Mouse (Mus musculus) embryo, embryonic 11 days (tissue): Measurements from ENCODE around the gene Pnma1.

ENCODE experiments used
- DNase-seq: peaks from one replicate; pipeline ENCODE4 v3.0.0-alpha.2; 2015

Gene Pnma1

DNA sequence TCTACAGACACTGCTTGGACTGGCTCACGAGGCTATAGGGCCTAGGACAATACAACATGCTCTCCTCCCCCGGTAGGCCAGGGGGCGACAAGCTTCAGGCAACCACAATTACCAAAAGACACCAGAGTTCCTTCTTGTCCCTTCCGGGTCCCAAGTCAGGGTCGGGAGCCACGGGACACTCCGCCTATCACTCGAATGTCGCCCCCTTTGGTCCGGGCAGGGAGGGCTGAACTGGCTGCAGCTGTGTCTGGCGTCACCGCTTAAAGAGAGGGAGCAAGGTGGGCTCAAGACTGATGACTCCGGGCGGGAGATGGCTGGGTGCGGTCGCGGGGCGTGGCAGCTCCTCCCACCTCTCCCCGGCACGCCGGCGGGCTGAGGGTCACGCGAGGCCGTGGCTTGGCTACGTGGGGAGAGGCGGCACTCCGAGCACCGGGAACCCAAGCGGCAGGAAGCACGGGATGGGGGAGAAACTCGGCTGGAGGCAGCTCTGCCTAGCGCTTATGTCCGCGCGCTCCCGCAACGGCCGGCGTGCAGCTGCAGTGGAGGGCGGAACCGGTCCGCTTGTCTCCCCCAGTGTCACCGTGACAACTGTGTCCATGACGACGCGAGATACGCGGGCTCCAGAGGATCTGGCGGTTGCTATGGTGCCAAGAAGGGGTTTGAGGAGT lies at the start of gene Pnma1:
Pnma1 (minus strand) TSS at position 536 of the 668 bp plus-strand sequence.
- peak; percentile 93 for DNase-seq

DNA sequence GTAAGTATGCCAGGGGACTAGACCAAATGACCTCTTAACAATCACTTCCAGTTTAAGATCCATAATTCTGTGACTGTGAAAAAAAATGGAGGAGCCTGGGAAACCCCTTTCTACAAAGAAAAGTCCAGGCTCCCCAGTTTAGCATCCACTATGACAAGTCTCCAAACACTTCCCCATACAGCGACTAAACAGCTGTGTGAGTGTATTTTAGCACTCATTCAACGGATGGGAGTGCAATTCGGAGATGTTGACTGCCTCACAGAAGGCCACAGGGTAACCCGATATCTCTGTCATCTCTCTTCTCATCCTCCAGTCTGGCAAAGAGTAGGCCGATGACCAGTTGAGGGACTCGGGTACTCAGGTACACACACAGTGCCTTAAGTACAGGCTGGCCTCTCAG lies 46.9 kb upstream of the Pnma1 start:
- no peak for DNase-seq

DNA sequence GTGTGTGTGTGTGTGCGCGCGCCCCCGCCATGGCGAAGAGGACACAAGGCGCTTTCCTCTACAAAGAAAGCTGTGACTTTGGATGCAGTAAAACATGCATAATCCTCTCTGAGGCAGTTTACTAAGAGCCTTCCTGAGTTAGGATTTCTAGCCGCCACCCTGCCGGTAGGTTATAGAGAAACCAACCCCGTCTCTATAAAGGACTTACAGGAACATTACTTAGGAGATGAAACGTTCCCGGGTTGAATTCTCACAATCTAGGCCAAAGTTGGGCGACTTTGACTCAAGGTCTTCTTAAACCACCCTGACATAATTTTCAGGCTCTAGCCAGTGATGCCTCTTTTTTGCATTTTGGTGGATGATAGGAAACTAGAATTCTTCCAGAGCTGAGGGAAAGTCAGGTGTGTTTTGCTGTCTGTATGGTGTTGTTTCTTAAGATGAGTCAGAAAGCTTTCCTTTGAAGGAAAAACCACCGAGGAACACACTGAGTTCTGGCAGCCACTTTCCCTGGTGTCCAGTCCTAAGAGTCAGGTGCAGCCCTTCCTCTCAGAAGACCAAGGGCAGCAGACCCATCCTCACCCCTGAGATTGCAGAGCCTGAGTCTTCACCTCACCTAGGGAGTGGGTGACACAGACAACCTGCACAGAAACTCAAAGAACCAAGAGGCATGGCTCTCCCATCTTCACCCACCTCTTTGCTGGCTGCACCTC lies 46.3 kb upstream of the Pnma1 start:
- DNase-seq = no peak

DNA sequence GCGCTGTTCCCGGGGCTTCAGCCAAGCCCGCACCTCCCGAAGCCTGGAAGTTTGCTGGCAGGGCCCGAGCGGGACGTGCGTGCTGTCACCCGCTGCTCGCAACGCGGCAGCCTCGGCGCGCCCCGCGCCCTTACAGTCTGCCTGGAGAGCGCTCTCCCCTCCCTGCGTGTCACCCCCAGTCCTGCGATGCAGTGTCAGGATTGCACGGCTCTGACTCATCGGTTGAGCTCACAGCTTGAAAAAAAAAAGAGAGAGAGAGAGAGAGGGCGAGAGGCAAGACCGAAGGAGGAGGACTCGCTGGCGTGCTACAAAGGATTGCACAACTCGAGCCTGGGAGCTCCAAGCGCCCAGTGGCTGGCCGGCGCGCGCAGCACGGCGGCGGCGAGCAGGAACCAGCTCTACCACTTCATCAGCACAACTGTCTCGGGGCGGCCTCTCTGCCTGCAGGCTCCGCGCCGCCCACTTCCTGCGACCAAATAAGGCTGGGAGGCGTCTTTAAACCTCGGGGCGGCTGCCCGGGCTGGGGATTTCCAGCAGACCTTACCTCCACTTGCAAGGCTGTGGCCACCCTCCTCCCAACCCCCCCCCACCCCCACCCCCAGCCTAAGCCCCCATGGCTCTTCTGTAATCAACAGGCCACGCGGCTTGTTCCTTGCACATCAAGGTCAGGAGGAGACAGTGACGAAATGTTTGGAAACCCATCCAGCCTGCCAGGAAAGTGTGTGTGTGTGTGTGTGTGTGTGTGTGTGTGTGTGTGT lies 45.5 kb upstream of the Pnma1 start:
- DNase-seq = peak; percentile 96

DNA sequence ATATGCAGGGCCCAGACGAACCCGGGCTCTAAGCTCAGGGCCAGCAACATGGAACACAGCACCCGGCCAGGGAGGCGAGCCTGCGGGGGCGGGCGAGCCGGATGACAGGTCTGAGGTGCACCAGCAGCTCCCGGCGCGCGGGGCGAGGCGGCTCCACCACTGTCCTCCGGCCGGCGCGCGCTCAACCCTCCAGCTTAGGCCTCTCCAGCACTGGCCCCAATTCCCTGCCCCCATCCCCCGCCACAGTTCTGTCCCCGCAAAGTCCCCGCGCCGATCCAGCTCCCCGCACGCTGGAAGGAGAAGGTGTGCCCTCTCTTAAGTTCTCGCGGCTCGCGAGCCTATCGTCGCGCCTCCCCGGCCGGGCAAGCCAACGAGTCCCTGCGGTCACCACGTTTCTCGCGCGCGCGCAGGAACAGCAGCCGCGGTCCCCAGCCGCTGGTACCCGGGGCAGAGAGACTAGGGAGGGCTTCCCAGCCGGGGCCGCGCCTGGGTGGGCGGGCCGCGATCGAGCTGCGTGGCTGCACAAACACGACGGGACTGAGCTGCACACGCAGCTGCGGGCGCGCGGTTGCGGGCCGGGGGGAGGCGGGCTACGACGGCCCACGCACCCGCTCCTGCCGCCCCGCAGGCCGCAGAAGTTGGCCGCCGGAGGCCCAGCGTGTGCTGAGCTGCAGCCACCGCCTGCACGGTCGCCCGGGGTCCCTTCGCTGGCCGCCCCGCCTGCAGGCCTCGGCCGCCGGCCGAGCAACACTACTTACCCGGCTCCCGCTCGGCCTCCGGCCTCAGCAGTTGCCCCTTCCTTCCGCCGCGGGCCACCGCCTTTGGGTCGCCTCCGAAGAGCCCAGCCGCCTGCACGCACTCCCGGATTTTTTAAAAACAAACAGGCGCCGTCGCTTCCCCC lies 44.7 kb upstream of the Pnma1 start:
- peak; percentile 88 for DNase-seq

DNA sequence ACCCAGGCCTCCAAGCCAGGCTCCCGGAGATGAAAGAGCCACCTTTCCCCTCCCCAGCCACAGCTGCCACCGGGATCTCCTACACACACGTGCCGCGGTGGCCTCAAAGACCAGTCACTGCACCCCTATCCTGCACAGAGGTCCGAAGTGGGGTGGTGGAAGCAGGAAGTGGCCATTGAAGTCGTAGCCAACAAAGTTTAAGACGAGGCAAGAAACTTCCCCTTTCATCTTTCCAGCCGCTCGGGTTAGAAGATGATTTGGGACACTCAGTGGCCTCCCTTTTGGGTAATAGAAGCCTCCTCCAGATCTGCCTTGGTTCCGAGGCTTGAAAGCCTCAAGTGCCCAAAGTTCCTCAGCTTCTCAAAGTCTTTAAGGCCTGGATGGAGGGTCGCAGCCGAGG lies 44.0 kb upstream of the Pnma1 start:
- no peak for DNase-seq

DNA sequence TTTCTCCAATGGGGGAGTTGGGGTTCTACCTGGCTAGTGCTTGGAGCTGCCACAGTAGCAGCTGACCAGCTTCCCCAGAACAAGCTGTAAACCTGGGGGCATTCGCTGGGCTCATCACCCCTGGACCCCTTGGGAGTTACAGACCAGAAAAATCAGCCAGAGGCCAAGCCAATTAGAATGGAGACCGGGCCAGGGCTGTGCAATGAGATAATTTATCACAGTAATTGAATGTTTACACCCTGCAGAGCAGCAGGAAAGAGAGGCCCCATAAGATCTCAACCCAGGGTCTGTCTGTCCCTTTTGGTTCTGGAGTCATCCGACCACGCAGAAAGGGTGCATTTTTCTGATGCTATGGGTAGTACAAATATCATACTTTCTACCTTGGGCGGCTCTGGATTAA lies 43.5 kb upstream of the Pnma1 start:
- no peak for DNase-seq

DNA sequence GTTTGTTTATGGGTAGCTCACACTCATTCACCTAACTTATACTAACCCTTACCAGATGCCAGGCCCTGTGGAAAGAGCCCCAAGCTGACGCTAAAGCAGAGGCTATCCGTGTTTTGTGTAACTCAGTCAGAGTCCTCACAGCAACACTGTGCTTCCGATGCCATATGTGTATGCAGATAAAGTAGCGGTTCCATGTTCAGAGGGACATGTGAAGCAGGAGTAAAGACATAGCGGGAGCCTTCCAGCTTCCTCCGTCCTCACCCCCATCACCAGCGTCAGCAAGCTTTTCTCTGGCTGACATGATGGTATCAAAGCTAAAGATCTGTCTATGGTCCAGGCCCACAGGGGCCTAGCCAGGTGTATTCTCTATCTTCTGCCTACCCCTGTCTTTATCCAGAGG lies 42.9 kb upstream of the Pnma1 start:
- no peak for DNase-seq

DNA sequence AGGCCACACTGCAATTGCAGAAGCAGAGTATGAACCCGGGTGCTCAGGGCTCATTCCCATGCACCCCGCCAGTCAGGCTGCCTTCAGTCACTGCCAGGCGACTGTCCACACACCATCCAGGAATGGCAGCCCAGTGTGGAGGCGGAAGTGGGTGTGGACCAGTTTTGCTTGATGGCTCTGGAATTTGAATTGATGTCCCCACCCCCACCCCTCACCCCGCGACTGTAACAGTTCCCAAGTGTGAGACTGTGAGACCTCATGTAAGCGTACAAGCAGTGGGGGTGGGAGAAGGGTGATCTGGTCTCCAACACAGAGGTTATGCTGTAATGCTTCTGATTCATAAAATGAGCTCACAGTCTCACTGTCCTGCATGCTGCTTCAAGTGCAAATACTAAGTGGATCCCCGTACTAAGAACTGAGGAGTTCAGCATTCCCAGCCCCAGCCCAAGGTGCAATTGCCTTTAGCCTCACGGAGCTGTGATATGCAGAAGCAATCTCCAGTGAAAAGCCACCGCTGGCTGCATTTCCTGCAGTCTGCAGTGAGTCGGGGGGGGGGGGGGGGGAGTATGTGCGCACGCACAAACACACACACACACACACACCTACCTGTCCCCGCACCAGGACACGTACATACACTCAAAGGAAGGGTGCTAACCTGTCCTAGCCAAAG lies 42.0 kb upstream of the Pnma1 start:
- DNase-seq = no peak

DNA sequence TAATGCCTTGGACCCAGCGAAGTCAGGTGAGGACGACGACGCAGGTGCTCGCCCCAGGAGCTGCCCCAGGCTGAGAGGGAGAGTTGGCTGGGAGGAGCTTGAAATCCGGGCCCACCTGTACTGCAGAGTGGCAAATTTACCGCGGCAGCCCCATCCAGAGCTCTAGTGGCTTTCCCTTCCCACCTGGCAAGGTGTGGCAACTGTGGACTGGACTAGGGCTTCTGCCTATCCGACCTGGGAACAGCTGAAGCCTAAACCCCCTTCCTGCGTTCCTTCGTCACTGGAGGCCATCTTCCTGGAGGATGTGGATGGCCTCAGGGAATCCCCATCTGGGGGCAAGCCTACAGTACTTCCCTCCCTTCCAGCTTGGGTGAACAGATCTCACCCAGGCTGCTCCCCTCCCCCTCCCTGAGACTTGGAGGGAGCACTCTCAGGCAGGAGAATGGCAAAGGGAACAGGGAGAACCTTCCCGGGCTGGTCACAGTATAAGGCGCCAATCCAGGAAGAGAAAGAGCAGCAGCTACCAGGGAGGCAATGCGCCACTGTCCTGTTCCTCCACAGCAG lies 40.7 kb upstream of the Pnma1 start:
- DNase-seq = no peak

DNA sequence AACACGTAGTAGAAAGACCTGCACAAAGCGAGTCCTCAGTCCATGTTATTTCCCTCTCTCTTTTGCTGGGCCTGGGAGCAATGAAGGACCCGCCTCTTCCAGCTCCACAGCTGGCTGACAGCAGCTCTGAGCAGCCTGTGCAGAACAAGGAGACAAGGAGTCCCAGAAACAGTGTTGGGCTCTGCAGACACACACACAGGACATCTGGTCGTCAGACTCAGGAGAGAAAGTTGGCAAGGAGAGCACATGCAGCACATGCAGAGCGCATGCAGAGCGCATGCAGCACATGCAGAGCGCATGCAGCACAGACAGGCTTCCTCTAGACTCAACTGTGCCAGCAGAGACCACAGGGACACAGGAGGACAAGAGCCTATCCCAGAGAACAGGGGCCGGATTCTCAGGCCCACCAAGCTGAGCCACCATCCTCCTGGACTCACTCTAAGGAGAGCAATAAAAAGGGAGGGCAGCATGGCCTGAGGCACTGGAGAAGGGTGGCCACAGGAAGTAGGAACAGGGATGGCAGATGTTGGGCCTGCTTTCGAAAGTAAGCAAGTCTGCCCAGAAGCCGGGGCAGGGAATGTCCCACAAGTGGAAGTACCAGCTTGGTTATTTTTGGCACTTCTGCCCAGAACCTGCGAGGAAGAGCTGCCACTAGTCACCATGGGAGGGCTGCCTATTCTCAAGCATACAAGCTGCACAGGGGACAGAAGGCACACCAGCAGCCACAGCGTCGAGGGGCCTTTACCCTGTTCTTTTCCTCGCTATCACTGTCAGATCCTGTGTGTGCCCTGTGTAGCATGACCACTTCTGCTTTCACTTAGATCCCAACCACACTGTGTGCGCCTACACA lies 39.7 kb upstream of the Pnma1 start:
- DNase-seq = no peak

DNA sequence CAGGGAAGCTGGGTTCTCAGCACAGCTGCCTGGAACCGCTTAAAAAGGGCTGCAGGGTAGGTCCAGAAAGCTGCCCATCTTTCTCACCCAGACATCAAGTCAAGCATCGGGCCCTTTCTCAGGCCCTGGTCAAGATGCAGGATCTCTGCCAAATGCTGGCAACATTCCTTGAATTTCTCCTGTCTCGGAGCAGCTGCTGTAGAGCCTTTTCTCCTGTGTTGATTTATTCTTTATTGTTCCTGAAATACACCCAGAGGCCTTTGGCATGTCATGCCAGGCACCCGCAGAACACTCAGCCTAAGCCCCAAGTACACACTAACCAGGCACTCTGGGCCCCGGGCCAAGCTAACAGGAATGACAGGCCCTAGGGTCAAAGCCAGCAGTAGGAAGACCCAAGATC lies 38.7 kb upstream of the Pnma1 start:
- no peak for DNase-seq

DNA sequence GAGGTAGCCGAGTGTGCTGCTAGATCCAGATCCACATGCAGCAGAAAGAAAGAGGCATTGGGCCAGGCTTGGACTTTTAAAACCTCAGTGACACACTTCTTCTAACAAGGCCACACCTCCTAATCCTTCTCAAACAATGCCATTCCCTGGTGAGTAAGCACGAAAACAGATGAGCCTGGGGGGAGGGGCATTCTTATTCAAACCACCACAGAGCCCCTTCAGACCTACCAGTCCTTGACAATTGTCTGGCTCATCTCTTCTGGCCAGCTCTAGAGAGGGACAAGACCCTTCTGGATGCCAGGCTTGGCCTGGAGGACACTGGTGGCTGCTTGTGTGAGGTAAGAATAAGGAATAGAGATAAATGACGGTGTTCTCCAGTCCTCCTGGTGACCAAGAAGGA lies 38.2 kb upstream of the Pnma1 start:
- DNase-seq = no peak

DNA sequence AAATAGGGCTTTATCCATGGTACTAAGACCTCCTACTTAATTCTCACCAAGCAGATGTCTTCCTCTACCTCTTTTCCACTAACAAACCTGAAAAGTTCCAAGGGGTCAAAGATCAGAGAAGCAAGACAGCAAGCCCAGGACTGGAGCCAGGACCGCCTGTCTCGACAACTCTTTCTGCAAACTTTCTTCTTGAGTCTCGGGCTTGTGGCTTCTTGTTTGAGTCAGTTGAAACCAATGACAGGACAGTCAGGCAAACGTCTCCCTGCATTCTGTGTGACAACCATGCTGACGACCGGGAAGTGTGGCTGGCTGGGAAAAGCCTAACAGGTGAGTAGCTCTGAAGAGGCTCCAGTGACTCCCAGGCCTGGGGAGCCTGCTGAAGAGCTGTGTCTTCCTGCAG lies 37.3 kb upstream of the Pnma1 start:
- no peak for DNase-seq

DNA sequence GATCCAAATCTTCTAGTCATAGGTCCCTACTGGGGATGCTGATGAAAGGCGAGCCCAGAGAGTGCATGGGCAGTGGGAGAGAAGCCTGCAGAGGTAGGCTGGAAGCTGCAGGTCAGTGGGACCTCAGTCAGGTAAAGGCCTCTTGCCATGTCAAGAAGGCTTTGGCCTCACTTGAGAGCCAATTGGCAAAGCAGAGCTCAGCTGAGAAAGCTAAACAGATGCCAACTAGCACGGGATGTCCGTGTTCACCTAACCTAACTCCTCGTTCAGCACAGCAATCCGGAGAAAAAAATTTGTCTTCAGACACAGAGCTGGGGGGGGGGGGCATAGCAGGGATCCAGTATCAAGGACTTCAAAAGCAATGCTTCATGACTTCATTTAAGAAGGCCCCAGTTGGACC lies 36.7 kb upstream of the Pnma1 start:
- no peak for DNase-seq

DNA sequence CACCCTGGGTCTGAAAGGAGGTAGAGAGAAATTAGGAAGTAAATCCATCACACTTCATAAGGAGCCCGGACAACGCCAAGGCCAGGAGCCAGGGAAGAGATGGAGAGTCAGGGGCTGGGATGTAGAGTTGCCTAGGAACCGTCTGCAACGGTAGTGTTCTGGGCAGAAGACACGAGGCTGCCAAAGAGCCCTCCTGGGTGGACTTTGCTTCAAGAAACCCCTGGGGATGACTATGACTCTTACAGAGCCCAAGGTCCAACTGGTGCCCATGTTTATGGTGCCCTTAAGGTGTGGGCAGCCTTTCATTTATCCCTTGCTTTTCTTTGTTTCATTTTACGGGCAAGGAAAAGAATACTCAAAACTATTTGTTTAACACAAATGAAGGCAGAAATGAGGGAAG lies 33.7 kb upstream of the Pnma1 start:
- DNase-seq = no peak

DNA sequence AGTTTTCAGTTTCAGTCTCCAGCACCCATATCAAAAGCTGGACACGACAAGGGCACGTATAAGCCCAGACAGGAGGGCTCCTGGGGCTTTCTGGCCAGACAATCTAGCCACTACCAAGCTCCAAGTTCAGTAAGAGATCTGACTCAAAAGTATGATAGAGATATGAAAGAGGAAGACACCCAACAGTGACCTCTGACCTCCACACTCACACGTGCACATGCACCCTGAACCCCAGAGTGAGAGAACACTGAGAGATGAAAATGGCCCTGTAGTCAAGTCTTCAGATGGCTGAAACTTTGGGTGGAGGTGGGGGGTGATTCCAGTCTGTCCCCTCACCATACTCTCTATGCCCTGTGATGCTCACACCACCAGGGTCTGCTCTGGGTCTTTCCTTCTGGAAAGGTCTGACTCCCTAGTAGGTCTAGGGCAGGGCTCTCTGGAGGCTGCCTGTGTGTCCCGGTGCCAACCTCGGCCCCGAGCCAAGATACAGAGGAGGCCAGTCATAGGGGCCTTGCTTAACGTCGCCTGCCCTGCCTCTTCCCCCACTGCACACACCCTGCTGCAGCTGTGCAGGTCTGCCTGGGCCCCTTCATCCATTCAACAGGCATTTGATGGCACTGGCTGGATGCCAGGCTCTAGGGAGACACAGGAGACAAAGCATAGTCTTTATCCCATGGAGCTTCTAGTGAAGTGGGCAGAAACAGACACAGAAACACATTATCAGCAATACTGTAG lies 32.6 kb upstream of the Pnma1 start:
- no peak for DNase-seq

DNA sequence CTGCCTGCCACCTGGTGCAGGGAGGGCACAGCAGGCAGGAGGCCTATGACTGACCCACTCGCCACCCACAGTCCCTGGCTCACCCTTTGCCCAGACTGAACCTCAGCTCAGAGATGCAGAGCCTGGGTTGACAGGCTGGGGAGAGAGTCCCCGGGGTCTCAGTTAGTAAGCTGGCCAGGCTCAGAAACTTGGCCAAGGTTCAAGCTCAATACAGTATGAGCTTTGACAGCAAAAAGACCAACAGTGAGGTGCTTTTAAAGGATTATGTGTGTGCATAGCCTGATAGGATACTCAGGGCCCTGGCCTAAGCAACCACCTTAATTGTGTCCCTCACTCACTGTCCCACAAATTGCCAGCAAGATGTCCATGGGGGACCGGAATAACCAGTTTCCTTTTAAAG lies 31.8 kb upstream of the Pnma1 start:
- no peak for DNase-seq

DNA sequence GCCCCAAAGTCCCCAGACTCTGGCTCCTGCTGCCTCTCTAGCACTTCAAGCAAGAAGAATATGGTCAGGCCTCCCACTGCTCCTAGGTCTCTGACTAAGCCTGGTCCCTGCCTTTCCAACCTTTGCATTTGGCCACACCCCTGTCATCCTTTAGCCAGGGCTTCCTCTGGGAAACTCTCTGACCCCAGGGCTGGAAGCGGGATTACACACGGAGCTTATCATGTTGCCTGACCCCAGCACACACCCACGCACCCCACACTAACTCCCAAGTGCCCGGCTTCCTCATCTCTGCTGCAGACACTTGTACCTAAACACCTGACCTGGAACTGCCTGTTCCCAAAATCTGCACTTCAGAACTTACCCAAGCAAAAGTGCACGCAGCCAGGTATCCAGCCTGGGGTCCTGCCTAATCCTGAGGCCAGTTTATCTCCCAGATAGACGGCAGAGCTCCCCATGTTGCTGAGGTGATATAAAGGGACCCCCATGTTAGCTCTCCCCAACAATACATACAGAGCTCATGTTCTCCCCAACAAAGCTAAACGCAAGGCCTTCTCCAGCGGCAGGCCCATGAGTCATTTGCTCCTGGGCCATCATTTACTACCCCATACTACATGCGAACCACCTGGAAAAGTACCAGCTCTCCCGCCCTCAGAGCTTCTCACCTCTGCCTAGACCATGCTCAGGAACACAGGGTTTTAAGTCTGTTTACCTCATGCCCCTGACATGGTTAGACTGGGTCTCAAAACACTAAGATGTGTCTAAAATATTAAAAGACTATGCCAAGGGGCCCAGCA lies 30.6 kb upstream of the Pnma1 start:
- DNase-seq = no peak

DNA sequence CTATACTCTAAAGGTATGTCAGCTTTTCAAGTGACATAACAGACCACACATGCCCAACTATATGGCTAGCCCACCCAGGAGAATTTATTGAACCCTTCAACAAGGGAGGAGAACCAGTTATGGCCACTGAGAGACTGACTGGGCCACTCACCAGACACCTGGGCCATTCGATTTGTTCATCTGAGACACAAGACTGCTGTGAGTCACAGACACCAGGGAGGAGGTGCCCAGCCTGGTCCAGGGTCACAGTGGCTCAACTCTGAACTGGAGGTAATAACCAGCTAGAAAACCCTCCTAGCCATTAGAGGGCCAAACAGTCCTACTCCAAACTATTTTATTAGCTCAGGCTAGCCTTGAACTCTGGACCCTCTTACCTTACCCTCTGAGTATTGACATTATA lies 29.8 kb upstream of the Pnma1 start:
- no peak for DNase-seq
